Mouse (Mus musculus) ES-Bruce4 (cell line): ENCODE data around the gene Gm17455. TPM values are rescaled to one million over a fixed set of nuclear protein-coding genes. Genes with fewer than 3 reads are reported as not detected.

Experiments used
- H3K27ac ChIP-seq: 2 replicates; pipeline ENCODE4 v1.5.1; 2012; ENCODE audit warnings: low read length, inconsistent platforms; ENCODE audit not compliant: insufficient read depth
- H3K27me3 ChIP-seq: 2 replicates; pipeline ENCODE4 v1.6.1; 2012; ENCODE audit warnings: mild to moderate bottlenecking, low read length, inconsistent platforms; ENCODE audit not compliant: control insufficient read depth, poor library complexity, insufficient read depth, severe bottlenecking
- H3K36me3 ChIP-seq: 2 replicates; pipeline ENCODE4 v1.6.1; 2012; ENCODE audit warnings: inconsistent platforms, mild to moderate bottlenecking, low read length, moderate library complexity; ENCODE audit not compliant: control insufficient read depth, poor library complexity, insufficient read depth, severe bottlenecking
- H3K4me1 ChIP-seq: one replicate; pipeline ENCODE4 v1.8.1; 2011; ENCODE audit warnings: low read length; ENCODE audit not compliant: control insufficient read depth, insufficient read depth
- H3K4me3 ChIP-seq: 2 replicates; pipeline ENCODE4 v1.5.1; 2011; ENCODE audit warnings: low read depth, mild to moderate bottlenecking, low read length
- H3K9ac ChIP-seq: 2 replicates; pipeline ENCODE4 v1.6.1; 2012; ENCODE audit warnings: low read depth, mild to moderate bottlenecking, inconsistent platforms; ENCODE audit not compliant: poor library complexity, severe bottlenecking
- H3K9me3 ChIP-seq: replicated peaks from 2 replicates; pipeline ENCODE4 v1.6.1; 2012; ENCODE audit warnings: mild to moderate bottlenecking, low read length, inconsistent platforms; ENCODE audit not compliant: control insufficient read depth, poor library complexity, insufficient read depth, severe bottlenecking
- CTCF ChIP-seq: IDR thresholded peaks from one replicate; pipeline ENCODE4 v1.8.1; 2011; ENCODE audit warnings: low read depth, low read length
- EP300 ChIP-seq: IDR thresholded peaks from 2 replicates; pipeline ENCODE4 v1.6.1; 2011; ENCODE audit warnings: low read depth, low read length; ENCODE audit not compliant: insufficient read depth
- POLR2A ChIP-seq: IDR thresholded peaks from one replicate; pipeline ENCODE4 v1.8.1; 2011; ENCODE audit warnings: low read length; ENCODE audit not compliant: insufficient read depth
- polyA plus RNA-seq: library from polyadenylated mRNA; stranded (reverse); fragments of >200 nt; gene quantifications from 2 replicates; pipeline ENCODE4 v1.2.4, GENCODE M21; 2011; ENCODE audit warnings: low read depth; ENCODE audit not compliant: missing spikeins, insufficient read depth, insufficient read length

Gene Gm17455
- polyA plus RNA-seq, 1 experiment: not detected

DNA sequence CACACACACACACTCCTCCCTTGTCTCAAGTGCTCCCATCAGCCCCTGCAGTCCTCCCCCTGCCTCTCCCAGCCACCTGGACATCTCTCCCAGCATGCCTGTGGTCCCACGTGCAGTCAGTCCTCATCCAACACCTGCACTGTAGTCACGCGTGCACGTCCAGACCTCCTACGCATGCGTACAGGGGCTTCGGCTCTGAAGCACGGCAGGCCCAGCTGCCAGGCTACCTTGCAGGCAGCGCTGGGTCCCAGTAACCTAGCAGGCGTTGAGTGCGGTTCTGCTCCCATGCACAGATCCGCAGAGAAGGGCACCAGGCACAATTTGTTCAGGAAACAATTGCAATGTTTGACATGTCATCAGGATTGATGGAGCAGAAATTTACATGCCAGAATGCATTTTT is 47.7 kb downstream of the Gm17455 start:
- Histone ChIP-seq H3K4me3 (no peak overlapping the region), H3K27me3 (no peaks in the 10 kb centered on the region), H3K9ac (no peak overlapping the region), H3K9me3 (no peaks in the 10 kb centered on the region), H3K4me1 (no peaks in the 10 kb centered on the region), H3K27ac (no peak overlapping the region), H3K36me3 (no peaks in the 10 kb centered on the region)
- TF ChIP-seq EP300: no peak
- TF ChIP-seq POLR2A: no peak
- TF ChIP-seq CTCF: no peak

Other genes with a start within 250 kb of the Gm17455 start
- 0.43 and 0.55 TPM in 2 replicates for gene Chst3, start 180.5 kb upstream of the Gm17455 start, polyA plus RNA-seq
- 218 and 235 TPM in 2 replicates for gene Psap, start 122.1 kb upstream of the Gm17455 start, polyA plus RNA-seq
- gene Vsir, start 52.9 kb upstream of the Gm17455 start, polyA plus RNA-seq: 2.5 and 4.5 TPM in 2 replicates